Mouse (Mus musculus) WW6 (cell line): ENCODE data around the gene Jak1.
A peak's percentile ranks its signal among the peaks of the same experiment; 100 is the strongest.

Source experiments
- DNase-seq: peaks from one replicate; pipeline ENCODE4 v3.0.0-alpha.2; 2013; ENCODE audit warnings: low read depth, low spot score

Gene Jak1

GRCm38 (mm10) chr4:101192241-101192976 lies 72.7 kb downstream of the Jak1 start:
- no peak for DNase-seq

GRCm38 (mm10) chr4:101187381-101187780 lies 77.7 kb downstream of the Jak1 start:
- DNase-seq, result no peak

- no peak for DNase-seq
Observed at GRCm38 (mm10) chr4:101186591-101186990, 78.5 kb downstream of the Jak1 start.

- DNase-seq, result no peak
Observed at GRCm38 (mm10) chr4:101185216-101185615, 79.9 kb downstream of the Jak1 start.

GRCm38 (mm10) chr4:101182603-101183011 lies 82.5 kb downstream of the Jak1 start:
- DNase-seq, result no peak

GRCm38 (mm10) chr4:101180681-101181080 lies 84.4 kb downstream of the Jak1 start:
- no peak for DNase-seq

GRCm38 (mm10) chr4:101179836-101180235 lies 85.2 kb downstream of the Jak1 start:
- DNase-seq, result no peak

- DNase-seq, result no peak
Observed at GRCm38 (mm10) chr4:101179076-101179475, 86.0 kb downstream of the Jak1 start.

GRCm38 (mm10) chr4:101177796-101178195 lies 87.3 kb downstream of the Jak1 start:
- no peak for DNase-seq

- no peak for DNase-seq
Observed at GRCm38 (mm10) chr4:101176123-101176522, 89.0 kb downstream of the Jak1 start.

GRCm38 (mm10) chr4:101174916-101175625 lies 90.0 kb downstream of the Jak1 start:
- DNase-seq, result no peak

GRCm38 (mm10) chr4:101172738-101173137 lies 92.3 kb downstream of the Jak1 start:
- no peak for DNase-seq

- peak; percentile 16 for DNase-seq
Observed at GRCm38 (mm10) chr4:101168189-101168778, 96.8 kb downstream of the Jak1 start.

- DNase-seq, result no peak
Observed at GRCm38 (mm10) chr4:101167777-101168176, 97.3 kb downstream of the Jak1 start.

- DNase-seq, result no peak
Observed at GRCm38 (mm10) chr4:101165776-101166175, 99.3 kb downstream of the Jak1 start.

GRCm38 (mm10) chr4:101164673-101165072 lies 100.4 kb downstream of the Jak1 start:
- DNase-seq, result no peak

GRCm38 (mm10) chr4:101164189-101164588 lies 100.9 kb downstream of the Jak1 start:
- DNase-seq, result no peak

GRCm38 (mm10) chr4:101160821-101161220 lies 104.3 kb downstream of the Jak1 start:
- no peak for DNase-seq

- no peak for DNase-seq
Observed at GRCm38 (mm10) chr4:101159191-101159764, 105.8 kb downstream of the Jak1 start.

GRCm38 (mm10) chr4:101158282-101158681 lies 106.8 kb downstream of the Jak1 start:
- DNase-seq, result no peak

- DNase-seq, result no peak
Observed at GRCm38 (mm10) chr4:101157476-101157875, 107.6 kb downstream of the Jak1 start.

- DNase-seq, result no peak
Observed at GRCm38 (mm10) chr4:101155541-101155940, 109.5 kb downstream of the Jak1 start.
